Mouse (Mus musculus) retina, embryonic 14.5 days (tissue): Measurements from ENCODE around the gene Gm11985.

Experiments used
- DNase-seq: peaks from one replicate; pipeline ENCODE4 v3.0.0-alpha.2; 2015; ENCODE audit warnings: low spot score

Gene Gm11985

GRCm38 (mm10) chr11:7199736-7200392, 11.5 kb upstream of the Gm11985 start:
- peak; percentile 82 for DNase-seq

- no peak for DNase-seq
Observed at GRCm38 (mm10) chr11:7198481-7199256, 10.3 kb upstream of the Gm11985 start.

GRCm38 (mm10) chr11:7198006-7198405, 9.6 kb upstream of the Gm11985 start:
- no peak for DNase-seq

- DNase-seq: no peak
Observed at GRCm38 (mm10) chr11:7197491-7197941, 9.1 kb upstream of the Gm11985 start, which contains the start of gene Igfbp1. Gene Igfbp1 (plus strand): TSS chr11:7197782.

GRCm38 (mm10) chr11:7195312-7195685, 6.9 kb upstream of the Gm11985 start:
- no peak for DNase-seq

GRCm38 (mm10) chr11:7194432-7195311, 6.3 kb upstream of the Gm11985 start:
- no peak for DNase-seq

GRCm38 (mm10) chr11:7193134-7193533, 4.8 kb upstream of the Gm11985 start:
- DNase-seq: no peak

- DNase-seq: no peak
Observed at GRCm38 (mm10) chr11:7192710-7193109, 4.3 kb upstream of the Gm11985 start.

GRCm38 (mm10) chr11:7187472-7187871, 897 bp downstream of the Gm11985 start:
- DNase-seq: no peak

GRCm38 (mm10) chr11:7184420-7184819, 3.9 kb downstream of the Gm11985 start:
- DNase-seq: no peak

GRCm38 (mm10) chr11:7182409-7183042, 5.8 kb downstream of the Gm11985 start:
- DNase-seq: peak; percentile 55

GRCm38 (mm10) chr11:7179276-7179675, 9.1 kb downstream of the Gm11985 start:
- DNase-seq: no peak

GRCm38 (mm10) chr11:7178724-7179123, 9.6 kb downstream of the Gm11985 start:
- DNase-seq: no peak

- DNase-seq: no peak
Observed at GRCm38 (mm10) chr11:7173664-7174063, 14.7 kb downstream of the Gm11985 start.

GRCm38 (mm10) chr11:7169645-7170044, 18.7 kb downstream of the Gm11985 start:
- DNase-seq: no peak

GRCm38 (mm10) chr11:7164416-7164815, 24.0 kb downstream of the Gm11985 start:
- DNase-seq: peak; percentile 36

GRCm38 (mm10) chr11:7161502-7162174, 26.7 kb downstream of the Gm11985 start:
- DNase-seq: peak; percentile 77

- no peak for DNase-seq
Observed at GRCm38 (mm10) chr11:7160637-7161101, 27.7 kb downstream of the Gm11985 start.

GRCm38 (mm10) chr11:7160146-7160545, 28.2 kb downstream of the Gm11985 start:
- no peak for DNase-seq

- no peak for DNase-seq
Observed at GRCm38 (mm10) chr11:7158196-7158595, 30.2 kb downstream of the Gm11985 start.

- DNase-seq: no peak
Observed at GRCm38 (mm10) chr11:7156427-7156826, 31.9 kb downstream of the Gm11985 start.
